Mouse (Mus musculus): ENCODE measurements around the gene 2610528A11Rik. TPM values are rescaled to one million over a fixed set of nuclear protein-coding genes. Genes with fewer than 3 reads are reported as not detected.

2610528A11Rik gene
- total RNA-seq, 2 experiments from 2014 or later: 0.86 to 1.3 TPM

DNA sequence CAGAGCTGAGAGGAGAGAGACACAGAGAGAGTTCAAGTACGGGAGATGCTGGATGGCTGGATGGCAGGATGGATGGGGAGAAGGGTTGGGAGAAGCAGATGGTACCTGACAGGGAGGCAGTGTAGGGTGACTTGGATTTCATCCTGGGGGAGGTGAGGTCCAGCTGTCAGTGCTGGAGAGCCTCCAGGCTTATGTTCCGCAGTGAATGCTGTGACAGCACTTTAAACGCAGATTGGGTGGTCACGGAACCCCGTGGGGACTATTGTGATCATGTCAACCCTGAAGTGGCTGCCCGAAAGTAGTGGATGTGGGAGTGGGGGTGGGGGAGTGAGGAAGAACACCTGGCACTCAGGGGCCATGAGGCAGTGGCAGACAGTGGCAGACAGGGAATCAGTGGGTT, 19.4 kb downstream of the 2610528A11Rik start:
- DNase-seq: no peak

DNA sequence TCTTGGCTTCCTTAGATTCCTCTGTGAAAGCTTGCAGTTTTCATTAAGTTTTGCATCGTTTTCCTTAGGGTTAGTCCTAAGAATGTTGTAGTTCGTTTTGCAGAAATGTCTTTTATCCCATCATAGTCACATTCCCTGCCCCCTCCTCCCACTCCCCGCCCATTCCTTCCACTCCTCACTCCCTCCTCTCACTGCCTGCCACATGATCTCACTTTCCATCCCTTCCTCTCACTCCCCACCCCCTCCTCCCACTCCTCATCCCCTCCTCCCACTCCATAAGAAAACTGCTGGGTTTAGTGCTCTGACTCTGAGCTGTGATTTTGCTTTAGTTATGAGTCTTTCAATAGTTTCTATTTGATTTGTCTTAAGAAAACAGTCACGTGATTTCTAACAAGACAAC, 30.1 kb downstream of the 2610528A11Rik start:
- no peak for DNase-seq

DNA sequence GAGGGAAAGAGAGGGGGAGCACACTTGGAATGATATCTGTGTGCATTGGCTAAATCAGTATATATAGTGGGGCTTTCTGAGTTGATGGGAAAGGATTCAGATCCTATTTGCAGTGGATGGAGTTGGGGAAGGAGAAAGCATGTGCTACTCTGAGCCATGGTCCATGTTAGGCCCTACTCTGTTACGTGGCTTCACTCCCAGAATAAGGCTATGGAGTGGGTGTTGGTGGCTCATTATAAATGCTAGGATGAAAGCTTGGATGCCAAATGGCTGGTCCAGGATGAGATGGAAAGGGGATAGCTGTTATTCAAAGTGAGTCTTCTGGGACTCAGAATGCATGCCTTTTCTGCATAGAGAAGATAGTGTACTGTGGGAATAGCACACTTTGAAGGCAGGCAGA, 33.1 kb downstream of the 2610528A11Rik start:
- no peak for DNase-seq

DNA sequence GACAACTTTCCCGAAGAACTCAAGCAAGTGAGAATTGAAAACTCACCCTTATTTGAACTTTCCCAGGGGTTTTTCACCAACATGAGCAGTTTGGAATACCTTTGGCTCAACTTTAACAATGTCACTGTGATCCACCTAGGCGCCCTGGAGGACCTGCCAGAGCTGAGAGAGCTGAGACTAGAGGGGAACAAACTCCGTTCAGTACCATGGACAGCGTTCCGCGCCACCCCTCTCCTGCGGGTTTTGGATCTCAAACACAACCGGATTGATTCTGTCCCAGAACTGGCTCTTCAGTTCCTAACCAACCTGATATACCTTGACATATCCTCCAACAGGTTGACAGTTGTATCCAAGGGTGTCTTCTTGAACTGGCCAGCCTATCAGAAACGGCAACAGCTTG, 45.3 kb downstream of the 2610528A11Rik start:
- peak; percentile 71 to 78 for DNase-seq

DNA sequence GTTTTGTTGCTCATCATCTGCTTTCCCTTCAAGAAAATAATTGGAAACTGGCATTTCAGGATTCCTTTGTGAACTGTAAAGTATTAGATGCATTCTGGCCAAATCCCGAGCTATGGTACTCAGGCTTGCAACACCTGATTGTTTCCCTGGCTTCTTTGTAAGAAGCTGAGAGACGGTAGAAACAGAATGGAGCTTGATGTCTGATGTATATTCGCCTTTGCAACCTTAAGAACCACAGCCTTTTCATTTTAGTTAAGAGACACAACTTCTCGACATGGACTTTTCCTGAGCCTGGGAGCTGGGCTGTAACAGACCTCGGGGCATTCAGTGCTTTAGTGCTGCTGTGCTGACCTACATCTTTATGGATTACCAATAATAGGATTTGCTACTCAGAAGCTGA, 46.2 kb downstream of the 2610528A11Rik start, which contains the start of gene Lrit2:
Lrit2 (plus strand) TSS at position 301 of the 400 bp plus-strand sequence.
- DNase-seq: no peak

DNA sequence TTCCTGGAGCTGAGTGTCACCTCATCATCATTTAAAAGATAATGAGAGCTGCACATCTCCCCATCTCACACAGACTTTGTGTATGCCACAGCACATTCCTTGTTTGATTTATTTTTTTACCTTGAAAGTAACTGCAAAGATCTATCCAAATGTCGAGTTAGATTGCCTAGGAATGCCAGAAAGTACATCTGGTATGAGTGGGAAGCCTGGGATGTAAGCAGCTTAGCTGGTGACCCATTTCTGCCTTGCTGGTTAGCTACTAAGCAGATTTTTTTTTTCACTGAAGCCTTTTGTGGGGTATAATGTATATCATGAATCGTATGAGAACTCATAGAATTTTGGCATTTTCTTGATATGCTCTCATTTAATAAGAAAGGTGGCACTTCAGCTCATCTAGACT, 47.2 kb downstream of the 2610528A11Rik start:
- no peak for DNase-seq

DNA sequence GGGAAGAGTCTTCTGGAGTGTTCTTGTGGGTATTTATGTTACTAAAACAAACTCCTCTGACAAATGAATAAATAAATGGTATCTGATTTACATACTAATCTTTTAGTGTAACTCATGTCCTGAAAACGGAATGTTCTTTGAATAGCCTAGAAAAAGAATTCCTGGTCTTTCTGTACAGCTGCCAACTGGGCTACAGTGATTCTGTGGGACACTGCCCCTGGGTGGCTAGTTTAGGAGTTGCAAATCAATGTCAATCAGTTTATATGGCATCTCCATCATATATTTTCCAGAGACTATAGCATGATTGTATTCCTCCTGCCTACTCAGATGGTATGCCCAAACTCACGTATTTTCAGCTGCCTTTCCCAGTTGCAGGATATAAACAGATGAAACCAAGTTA, 49.0 kb downstream of the 2610528A11Rik start:
- no peak for DNase-seq

Other genes with a start within 250 kb of the 2610528A11Rik start
- 10 to 100 TPM; 32.2 to 40.0 TPM for gene Ccser2, start 145.2 kb downstream of the 2610528A11Rik start, total RNA-seq (2021)
- not detected for gene Rgr, start 65.1 kb downstream of the 2610528A11Rik start, total RNA-seq (2021)
- not detected for gene Lrit1, start 59.2 kb downstream of the 2610528A11Rik start, total RNA-seq (2021)
- gene Lrit2, start 46.1 kb downstream of the 2610528A11Rik start, total RNA-seq (2021): not detected
- under 1 TPM; 0.16 to 0.17 TPM for gene Cdhr1, start 15.7 kb downstream of the 2610528A11Rik start, total RNA-seq (2021)
- gene Ghitm, start 21.2 kb upstream of the 2610528A11Rik start, total RNA-seq (2021): 100 to 1,000 TPM; 675 to 807 TPM